23 mouse cellular contexts compared by ENCODE assay signal in the genomic region with DNA sequence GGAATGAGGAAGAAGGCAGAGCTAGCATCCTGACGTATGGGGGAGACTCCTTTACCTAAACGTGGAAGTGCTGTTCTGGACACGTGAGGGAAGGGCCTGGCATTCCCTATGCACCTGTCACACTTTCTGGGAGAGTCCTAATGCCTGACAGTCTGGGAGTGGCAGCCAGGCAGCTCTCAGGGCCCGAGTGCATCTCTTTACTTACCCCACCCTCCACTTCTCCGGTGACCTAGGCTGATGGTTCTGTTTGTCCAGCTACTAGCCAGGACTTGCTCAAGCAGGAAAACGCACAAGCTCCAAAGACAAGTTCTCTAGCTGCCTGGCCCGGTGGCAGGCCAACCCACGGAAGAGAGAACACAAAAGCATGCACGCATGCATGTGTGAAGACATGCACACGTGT.
"Had no signal": no experiment of that assay in that cellular context is flagged by ENCODE, and none has a peak within 500 bp of the region (broad histone marks: within the 10 kb centered on the region; RNA-seq: fewer than 3 reads in every experiment).

No protein-coding gene starts in this region.

- H3K9me3 ChIP-seq: heart, embryonic 13.5 days; heart, embryonic 15.5 days; hindbrain, embryonic 13.5 days; hindbrain, embryonic 15.5 days; kidney, embryonic 15.5 days; limb, embryonic 13.5 days; limb, embryonic 15.5 days had no signal

- H3K36me3 ChIP-seq: heart, embryonic 13.5 days; heart, embryonic 15.5 days; hindbrain, embryonic 13.5 days; hindbrain, embryonic 15.5 days; kidney, embryonic 15.5 days; limb, embryonic 13.5 days; limb, embryonic 15.5 days had no signal

- H3K27me3 ChIP-seq: heart, embryonic 15.5 days; hindbrain, embryonic 13.5 days; hindbrain, embryonic 15.5 days; kidney, embryonic 15.5 days; limb, embryonic 15.5 days had no signal

- ATAC-seq: hindbrain, postnatal 0 days; intestine, embryonic 16.5 days had no signal

- DNase-seq: gastrocnemius, postnatal 14 days; gastrocnemius, postnatal 36 days; heart, adult 11 months; heart, adult 2 months; heart, postnatal 14 days; heart, postnatal 36 days; kidney, adult 11 months; kidney, adult 2 months; kidney, adult 9 months; kidney, postnatal 14 days; kidney, postnatal 36 days; layer of hippocampus, adult 9-11 months; layer of hippocampus, postnatal 36 days; left cerebral cortex, postnatal 4 days had no signal

- H3K4me3 ChIP-seq: heart, adult 2 months; heart, embryonic 13.5 days; heart, embryonic 15.5 days; hindbrain, embryonic 13.5 days; hindbrain, embryonic 15.5 days; kidney, embryonic 15.5 days; limb, embryonic 13.5 days; limb, embryonic 15.5 days had no signal
